Mouse (Mus musculus) E14TG2a.4 (cell line): Measurements from ENCODE around the gene Cd9.

Experiments
- H3K27me3 ChIP-seq: 2 replicates; pipeline ENCODE4 v1.6.1; 2014; ENCODE audit warnings: low read length, control low read depth; ENCODE audit not compliant: insufficient read depth
- H3K36me3 ChIP-seq: 2 replicates; pipeline ENCODE4 v1.6.1; 2014; ENCODE audit warnings: low read length, control low read depth; ENCODE audit not compliant: insufficient read depth
- H3K4me1 ChIP-seq: replicated peaks from 2 replicates; pipeline ENCODE4 v1.6.1; 2014; ENCODE audit warnings: low read depth, low read length, control low read depth
- H3K4me3 ChIP-seq: replicated peaks from 2 replicates; pipeline ENCODE4 v1.5.1; 2014; ENCODE audit warnings: mild to moderate bottlenecking, low read length
- H3K9me3 ChIP-seq: 2 replicates; pipeline ENCODE4 v1.6.1; 2014; ENCODE audit warnings: low read length, control low read depth
- CTCF ChIP-seq: conservative IDR thresholded peaks from 2 replicates; pipeline ENCODE4 v1.5.1; 2014; ENCODE audit warnings: low read length
- NANOG ChIP-seq: IDR thresholded peaks from 2 replicates; pipeline ENCODE4 v1.6.1; 2014; ENCODE audit warnings: borderline replicate concordance, low read length, mixed read lengths
- POU5F1 ChIP-seq: IDR thresholded peaks from 2 replicates; pipeline ENCODE4 v1.6.1; 2014; ENCODE audit warnings: low read length, borderline replicate concordance

Cd9 gene

DNA sequence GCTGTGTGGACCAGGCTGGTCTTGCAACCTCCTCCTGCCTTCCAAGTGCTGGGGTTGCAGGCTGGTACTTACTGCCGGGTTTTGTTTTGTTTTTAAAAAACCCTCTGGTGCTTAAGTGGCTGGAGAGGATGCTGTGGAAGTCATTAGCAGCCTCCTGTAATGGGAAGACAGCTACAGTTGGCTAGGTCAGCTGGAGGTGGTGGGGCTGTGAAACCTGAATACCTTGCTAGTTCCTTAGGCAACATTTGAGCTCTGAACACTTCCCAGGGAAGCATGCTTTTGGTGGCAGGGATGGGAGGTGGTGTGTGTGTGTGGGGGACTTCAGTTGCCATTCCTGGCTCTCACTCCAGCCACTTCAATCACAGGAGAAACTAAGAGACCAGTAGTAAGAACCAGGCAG, 19.4 kb downstream of the Cd9 start:
- Histone ChIP-seq H3K4me3 (no peak overlapping the region), H3K36me3 (peaks cover 85% of the 10 kb centered on the region), H3K4me1 (peaks cover 99% of the 10 kb centered on the region), H3K27me3 (no peaks in the 10 kb centered on the region), H3K9me3 (no peaks in the 10 kb centered on the region)
- TF ChIP-seq POU5F1 (no peak), CTCF (no peak), NANOG (no peak)

DNA sequence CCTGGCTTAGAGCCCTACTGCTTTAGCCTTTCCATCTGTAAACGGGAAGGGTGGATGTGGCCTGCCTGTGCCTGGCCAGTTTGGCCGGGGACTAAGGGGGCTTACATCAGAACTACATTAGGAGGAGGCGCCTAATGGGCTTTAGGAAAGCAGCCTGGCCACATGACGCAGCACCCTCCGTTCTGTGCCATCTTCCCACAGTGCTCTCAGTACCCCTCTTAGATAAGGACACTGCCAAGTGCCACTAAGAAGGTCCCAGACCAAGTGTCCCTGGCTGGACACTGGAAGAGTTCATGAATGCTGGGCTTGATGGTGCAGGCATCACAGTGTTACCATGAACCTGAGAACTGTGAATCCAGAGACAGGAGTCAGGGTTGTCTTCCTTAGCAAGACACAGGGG, 20.7 kb downstream of the Cd9 start:
- TF ChIP-seq POU5F1 (no peak), CTCF (no peak), NANOG (no peak)
- Histone ChIP-seq H3K4me3 (peak overlapping the region; percentile 26), H3K9me3 (no peaks in the 10 kb centered on the region), H3K36me3 (peaks cover 87% of the 10 kb centered on the region), H3K4me1 (peaks cover 99% of the 10 kb centered on the region), H3K27me3 (no peaks in the 10 kb centered on the region)

DNA sequence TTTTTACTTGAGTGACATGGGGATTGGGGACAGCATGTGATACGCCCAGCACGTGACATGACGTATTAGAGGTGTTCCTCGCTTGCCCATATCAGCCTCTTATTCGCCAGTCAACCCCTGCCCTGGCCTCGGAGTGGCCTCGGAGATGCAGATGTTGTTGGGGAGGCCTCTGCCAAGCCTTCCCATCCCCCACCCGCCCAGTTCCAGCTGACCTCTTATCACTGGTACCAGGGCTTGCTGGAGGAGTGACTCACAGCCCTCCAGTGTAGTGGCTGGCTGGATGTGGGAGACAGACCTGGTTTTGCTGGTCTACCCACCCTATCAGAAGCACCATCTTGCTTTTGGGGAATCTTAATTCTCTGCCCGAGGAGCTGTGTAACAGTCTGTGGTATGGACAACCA, 21.3 kb downstream of the Cd9 start:
- Histone ChIP-seq H3K9me3 (no peaks in the 10 kb centered on the region), H3K36me3 (peaks cover 91% of the 10 kb centered on the region), H3K27me3 (no peaks in the 10 kb centered on the region), H3K4me3 (peak overlapping the region; percentile 26; the same call in 1 of the 2 replicates), H3K4me1 (peaks cover 100% of the 10 kb centered on the region)
- TF ChIP-seq NANOG (no peak), POU5F1 (no peak), CTCF (no peak)

DNA sequence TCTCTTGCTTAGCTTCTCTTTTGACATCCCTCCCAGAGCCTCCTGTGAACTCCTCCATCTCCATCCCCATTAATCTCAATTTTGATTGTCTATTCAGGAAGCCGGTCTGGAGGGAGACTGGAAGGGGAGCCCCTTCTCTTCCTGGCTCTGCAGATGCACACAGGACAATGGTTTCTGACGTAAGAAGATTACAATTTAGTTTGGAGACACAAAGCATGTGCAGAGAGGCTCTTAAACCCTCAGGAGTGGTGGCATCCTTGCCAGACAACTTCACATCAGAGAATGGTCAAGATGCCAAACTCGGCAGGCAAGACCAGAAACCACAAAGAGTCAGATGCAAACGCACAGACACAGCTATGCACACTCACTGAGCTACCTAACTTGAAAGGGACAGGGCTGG, 22.7 kb downstream of the Cd9 start:
- Histone ChIP-seq H3K9me3 (no peaks in the 10 kb centered on the region), H3K4me3 (no peak overlapping the region), H3K36me3 (peaks cover 91% of the 10 kb centered on the region), H3K27me3 (no peaks in the 10 kb centered on the region), H3K4me1 (peaks cover 100% of the 10 kb centered on the region)
- no peak for TF ChIP-seq POU5F1
- no peak for TF ChIP-seq CTCF
- TF ChIP-seq NANOG: no peak

DNA sequence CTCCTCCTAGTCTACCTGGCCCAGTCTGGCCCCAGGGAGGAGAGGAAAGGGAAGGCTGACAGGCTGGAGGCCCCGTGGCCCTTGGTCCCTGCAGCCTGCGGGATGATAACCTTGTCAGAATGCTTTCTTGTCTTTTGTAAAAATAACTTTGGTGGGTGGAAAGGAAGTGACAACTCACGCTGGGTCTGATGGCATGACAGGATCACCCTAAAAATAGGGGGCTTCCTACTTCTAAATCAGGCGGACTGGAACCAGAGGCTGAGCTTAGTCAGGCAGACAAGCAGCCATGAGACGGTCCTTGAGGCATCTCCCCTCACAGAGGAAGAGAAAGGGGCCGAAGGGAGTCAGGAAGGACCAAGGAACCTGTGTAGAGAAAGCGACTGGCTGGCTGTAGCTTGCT, 23.3 kb downstream of the Cd9 start:
- Histone ChIP-seq H3K27me3 (no peaks in the 10 kb centered on the region), H3K36me3 (peaks cover 92% of the 10 kb centered on the region), H3K4me1 (peaks cover 98% of the 10 kb centered on the region), H3K4me3 (no peak overlapping the region), H3K9me3 (no peaks in the 10 kb centered on the region)
- TF ChIP-seq NANOG (no peak), CTCF (no peak), POU5F1 (no peak)

DNA sequence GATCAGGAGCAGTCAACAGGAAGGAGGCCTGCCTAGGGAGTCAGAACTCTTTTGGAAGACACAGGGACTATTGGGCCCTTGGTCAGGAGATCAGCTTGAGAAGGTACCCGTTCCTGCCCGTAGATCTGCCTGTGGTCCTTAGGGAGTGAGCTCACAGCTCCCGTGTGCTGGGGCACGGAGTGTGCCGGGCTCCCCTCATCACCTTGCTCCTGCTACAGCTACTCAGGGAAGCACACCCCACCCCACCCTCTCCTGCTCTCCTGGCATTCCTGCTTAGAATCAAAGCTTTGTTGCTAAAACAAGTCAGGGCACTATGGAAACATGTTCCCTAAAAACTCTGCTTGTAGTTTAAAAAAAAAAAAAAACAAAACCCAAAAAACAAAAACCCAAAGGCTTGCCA, 24.0 kb downstream of the Cd9 start:
- Histone ChIP-seq H3K27me3 (no peaks in the 10 kb centered on the region), H3K4me1 (peaks cover 98% of the 10 kb centered on the region), H3K9me3 (no peaks in the 10 kb centered on the region), H3K4me3 (no peak overlapping the region), H3K36me3 (peaks cover 99% of the 10 kb centered on the region)
- TF ChIP-seq CTCF (no peak), NANOG (no peak), POU5F1 (no peak)

DNA sequence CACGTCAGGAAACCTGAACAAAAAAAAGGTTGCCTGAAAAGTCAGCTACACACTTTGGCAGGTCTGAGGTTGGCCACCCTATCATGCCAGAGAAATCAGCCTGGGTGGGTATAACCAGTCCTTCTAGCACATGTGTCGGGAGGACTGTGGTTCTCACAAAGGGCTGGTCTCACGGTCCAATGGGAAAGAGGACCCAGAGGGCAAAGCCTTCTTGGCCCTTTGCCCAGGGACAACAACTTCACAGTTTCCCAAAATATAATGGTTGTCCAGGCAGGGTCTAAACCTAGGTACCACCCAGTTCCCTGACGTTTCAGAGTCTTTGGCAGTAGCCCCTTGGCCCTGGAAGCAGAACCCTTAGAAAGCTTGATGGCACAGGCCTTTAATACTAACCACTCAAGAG, 25.4 kb downstream of the Cd9 start:
- peaks cover 98% of the 10 kb centered on the region for H3K4me1 ChIP-seq
- H3K27me3 ChIP-seq: no peaks in the 10 kb centered on the region
- no peaks in the 10 kb centered on the region for H3K9me3 ChIP-seq
- H3K4me3 ChIP-seq: no peak overlapping the region
- TF ChIP-seq POU5F1 (no peak), NANOG (no peak), CTCF (no peak)
- peaks cover 99% of the 10 kb centered on the region for H3K36me3 ChIP-seq

DNA sequence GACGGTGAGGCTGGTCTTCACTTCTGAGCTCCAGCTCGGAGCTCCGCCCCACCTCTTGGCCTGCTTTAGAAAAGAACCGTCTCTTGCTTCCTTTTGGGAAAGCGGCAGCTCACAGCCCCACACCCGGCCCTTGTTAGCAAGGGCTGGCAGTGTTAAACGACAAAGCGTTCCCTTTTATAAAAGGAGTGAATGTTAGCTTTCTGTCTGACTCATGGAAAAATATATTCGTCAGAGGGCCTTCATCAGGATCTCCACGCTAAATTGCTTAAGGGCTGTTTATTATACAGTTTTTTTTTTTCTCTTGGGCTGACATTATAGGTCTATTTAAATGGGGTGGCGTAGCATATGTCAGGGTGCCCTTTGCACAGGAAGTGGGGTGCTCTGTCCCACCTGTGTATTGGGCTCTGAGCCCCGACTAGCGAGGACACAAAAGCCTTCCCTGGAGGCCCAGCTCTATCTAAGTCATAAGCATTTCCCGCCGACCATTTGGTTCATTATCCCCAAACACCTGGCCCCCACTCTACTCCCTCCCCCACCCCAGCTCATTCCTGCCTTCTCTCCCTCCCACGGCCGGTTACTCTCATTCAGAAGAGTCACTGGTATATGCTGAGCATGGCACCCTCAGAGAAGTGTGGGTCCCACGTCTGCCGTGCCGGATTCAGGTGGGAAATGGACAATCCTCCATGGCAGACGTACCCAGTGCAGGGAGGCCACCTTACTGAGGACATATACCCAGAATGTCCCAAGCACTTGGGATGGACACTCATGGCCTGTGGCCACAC, 26.2 kb downstream of the Cd9 start:
- no peak for TF ChIP-seq NANOG
- no peak for TF ChIP-seq POU5F1
- no peak for TF ChIP-seq CTCF
- Histone ChIP-seq H3K4me1 (peaks cover 98% of the 10 kb centered on the region), H3K4me3 (no peak overlapping the region), H3K27me3 (no peaks in the 10 kb centered on the region), H3K36me3 (peaks cover 99% of the 10 kb centered on the region), H3K9me3 (no peaks in the 10 kb centered on the region)

DNA sequence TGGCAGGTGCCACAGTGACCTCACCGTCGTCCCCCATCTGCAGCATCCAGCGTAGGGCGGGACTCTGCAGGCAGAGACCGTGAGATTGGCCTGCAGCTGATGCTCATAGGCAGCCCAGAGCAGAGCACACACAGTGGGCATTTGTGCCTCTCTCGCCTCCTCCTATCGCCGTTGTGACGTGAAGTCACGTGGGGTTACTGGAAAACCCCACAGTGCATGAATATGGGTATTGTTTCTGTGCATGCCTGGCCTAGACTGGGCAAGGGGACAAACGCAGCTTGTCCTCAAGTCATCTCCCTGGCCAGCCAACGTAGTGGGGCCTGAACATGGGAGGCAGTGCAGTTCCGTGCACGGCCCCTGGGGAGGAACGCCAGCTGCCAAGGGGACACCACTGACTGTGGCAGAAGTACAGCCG, 27.3 kb downstream of the Cd9 start:
- peaks cover 100% of the 10 kb centered on the region for H3K36me3 ChIP-seq
- TF ChIP-seq NANOG (no peak), CTCF (0 out of 2 replicates have a peak, but pooled peaks have one; percentile 4)
- H3K27me3 ChIP-seq: no peaks in the 10 kb centered on the region
- H3K4me1 ChIP-seq: peaks cover 96% of the 10 kb centered on the region
- no peak overlapping the region for H3K4me3 ChIP-seq
- no peaks in the 10 kb centered on the region for H3K9me3 ChIP-seq
